Comparison of ENCODE assay signal across 8 mouse cellular contexts in genomic region chr12:79172019-79172941, GRCm38 (mm10). TPM values are rescaled to one million over a fixed set of nuclear protein-coding genes. Genes with fewer than 3 reads are reported as not detected.
DNase-seq lines count a peak whose midpoint lies in the region; ATAC-seq and TF ChIP-seq lines count a peak whose summit lies in the region.

Gene Vti1b (minus strand): TSS chr12:79172667.

- peak; percentile 87 for TF ChIP-seq POLR2A in heart, adult 2 months (IDR thresholded peaks at IDR 0.05; ENCODE audit: insufficient read depth, low read depth, low read length)

- DNase-seq in 3134 (ENCODE audit: extremely low read depth, insufficient read length, low spot score), result peak; percentile 93
- peak; percentile 91 to 93 for DNase-seq in adrenal gland, postnatal 36 days
- DNase-seq in heart, adult 2 months, result peak; percentile 95 to 96
- DNase-seq in kidney, adult 8-10 months, result peak; percentile 89 to 91
- peak; percentile 91 to 97 for DNase-seq in spleen, postnatal 10 days (ENCODE audit: low spot score in 2 of 2)

- H3K27ac ChIP-seq in embryonic facial prominence, embryonic 13.5 days, result peak within 1 kb of the TSS; percentile 90
- peak within 1 kb of the TSS; percentile 100 for H3K27ac ChIP-seq in heart, adult 2 months
- peak within 1 kb of the TSS; percentile 88 for H3K27ac ChIP-seq in limb, embryonic 13.5 days
- peak within 1 kb of the TSS; percentile 96 for H3K27ac ChIP-seq in midbrain, embryonic 16.5 days (ENCODE audit: low read length)

- H3K9me3 ChIP-seq in embryonic facial prominence, embryonic 13.5 days, result no peaks in the 10 kb centered on the region
- H3K9me3 ChIP-seq in limb, embryonic 13.5 days, result no peaks in the 10 kb centered on the region
- no peaks in the 10 kb centered on the region for H3K9me3 ChIP-seq in midbrain, embryonic 16.5 days (replicated peaks; ENCODE audit: control insufficient read depth, low read length, poor library complexity, severe bottlenecking)

- H3K79me2 ChIP-seq in heart, adult 2 months (replicated peaks; ENCODE audit: control insufficient read depth, insufficient read depth, low read length), result peaks cover 5% of the 10 kb centered on the region; the same call in 1 of the 2 replicates

- peaks cover 24% of the 10 kb centered on the region for H3K36me3 ChIP-seq in embryonic facial prominence, embryonic 13.5 days
- H3K36me3 ChIP-seq in heart, adult 2 months (ENCODE audit: control insufficient read depth, insufficient read depth, low read length), result peaks cover 8% of the 10 kb centered on the region
- peaks cover 28% of the 10 kb centered on the region for H3K36me3 ChIP-seq in limb, embryonic 13.5 days
- H3K36me3 ChIP-seq in midbrain, embryonic 16.5 days (ENCODE audit: control insufficient read depth, insufficient read depth, low read length), result peaks cover 14% of the 10 kb centered on the region

- H3K4me2 ChIP-seq in embryonic facial prominence, embryonic 13.5 days, result peak within 1 kb of the TSS; percentile 61
- H3K4me2 ChIP-seq in limb, embryonic 13.5 days (replicated peaks), result peak within 1 kb of the TSS; percentile 74
- H3K4me2 ChIP-seq in midbrain, embryonic 16.5 days (ENCODE audit: low read length), result peak within 1 kb of the TSS; percentile 76

- ATAC-seq in embryonic facial prominence, embryonic 13.5 days (ENCODE audit: insufficient number of reproducible peaks, insufficient read depth, low FRiP score, low TSS enrichment, low read depth), result peak; percentile 97
- ATAC-seq in limb, embryonic 13.5 days (ENCODE audit: low FRiP score, low read depth), result peak; percentile 98
- ATAC-seq in midbrain, embryonic 16.5 days, result peak; percentile 99

- peaks cover 6% of the 10 kb centered on the region for H3K4me1 ChIP-seq in embryonic facial prominence, embryonic 13.5 days
- peaks cover 3% of the 10 kb centered on the region for H3K4me1 ChIP-seq in heart, adult 2 months (ENCODE audit: control insufficient read depth, insufficient read depth, low read length)
- H3K4me1 ChIP-seq in limb, embryonic 13.5 days, result peaks cover 10% of the 10 kb centered on the region
- H3K4me1 ChIP-seq in midbrain, embryonic 16.5 days (ENCODE audit: control insufficient read depth, insufficient read depth, low read length), result peaks cover 21% of the 10 kb centered on the region

- TF ChIP-seq CTCF in heart, adult 2 months (IDR thresholded peaks at IDR 0.05), result peak; percentile 80

- WGBS in embryonic facial prominence, embryonic 13.5 days, result under 1% methylated on average over 73 of the region's 73 CpGs
- under 1% methylated on average over 73 of the region's 73 CpGs for WGBS in heart, adult 2 months
- under 1% methylated on average over 71 of the region's 73 CpGs for WGBS in limb, embryonic 13.5 days
- under 1% methylated on average over 71 of the region's 73 CpGs for WGBS in midbrain, embryonic 16.5 days

- peak within 1 kb of the TSS; percentile 98 for H3K4me3 ChIP-seq in embryonic facial prominence, embryonic 13.5 days
- H3K4me3 ChIP-seq in heart, adult 2 months, result peak within 1 kb of the TSS; percentile 89
- H3K4me3 ChIP-seq in limb, embryonic 13.5 days, result peak within 1 kb of the TSS; percentile 95
- peak within 1 kb of the TSS; percentile 84 for H3K4me3 ChIP-seq in midbrain, embryonic 16.5 days (ENCODE audit: low read depth, low read length)

- TF ChIP-seq EP300 in heart, adult 2 months (IDR thresholded peaks at IDR 0.05; ENCODE audit: insufficient read depth, low read depth, low read length), result 0 out of 2 replicates have a peak, but pooled peaks have one; percentile 35

- H3K27me3 ChIP-seq in embryonic facial prominence, embryonic 13.5 days, result no peaks in the 10 kb centered on the region
- H3K27me3 ChIP-seq in heart, adult 2 months (ENCODE audit: control insufficient read depth, insufficient read depth, low read length), result no peaks in the 10 kb centered on the region
- no peaks in the 10 kb centered on the region for H3K27me3 ChIP-seq in limb, embryonic 13.5 days
- H3K27me3 ChIP-seq in midbrain, embryonic 16.5 days (ENCODE audit: control insufficient read depth, insufficient read depth, low read depth, low read length), result no peaks in the 10 kb centered on the region

- intact Hi-C loops in heart, adult 2 months (cut with DNase I), result no loop called here

- peak within 1 kb of the TSS; percentile 83 for H3K9ac ChIP-seq in embryonic facial prominence, embryonic 13.5 days
- H3K9ac ChIP-seq in heart, adult 2 months (ENCODE audit: low read depth, low read length), result peak within 1 kb of the TSS; percentile 74
- H3K9ac ChIP-seq in limb, embryonic 13.5 days, result peak within 1 kb of the TSS; percentile 87
- peak within 1 kb of the TSS; percentile 85 for H3K9ac ChIP-seq in midbrain, embryonic 16.5 days (ENCODE audit: low read depth, low read length)

RNA-seq across cellular contexts. Expression of gene Vti1b, which starts in this region (rescaled TPM):
- 100 to 1,000 TPM; 111 to 131 TPM for total RNA-seq in adrenal gland, postnatal 36 days (2021)
- 99.9 and 116 TPM in 2 replicates for polyA plus RNA-seq in embryonic facial prominence, embryonic 13.5 days (2015; fragmentation: Nextera tagmentation; extraction: Ambion mirVana)
- 100 to 1,000 TPM; 100 to 103 TPM for total RNA-seq in heart, adult 2 months (2021)
- polyA plus RNA-seq in heart, adult 2 months (2012; rRNA removed), result 37.3 and 47.7 TPM in 2 replicates
- 103 and 104 TPM in 2 replicates for polyA plus RNA-seq in limb, embryonic 13.5 days (2015; fragmentation: Nextera tagmentation; extraction: Ambion mirVana)
- polyA plus RNA-seq in midbrain, embryonic 16.5 days (2015; fragmentation: Nextera tagmentation; extraction: Ambion mirVana), result 228 and 245 TPM in 2 replicates

Comparison
In these comparisons a context has a peak if more than half of its experiments do, and no peak if none do; other contexts are left out.
1. Peak in every context shown above with its lines: DNase-seq, ATAC-seq, H3K4me3 ChIP-seq and H3K27ac ChIP-seq.